Mouse (Mus musculus) hindbrain, embryonic 14.5 days (tissue): ENCODE measurements around the gene Nme1. TPM values are rescaled to one million over a fixed set of nuclear protein-coding genes. Genes with fewer than 3 reads are reported as not detected.

Experiments
- ATAC-seq: fragments of 200-750 bp; cut with Nextera tagmentation; 2 replicates; pipeline ENCODE4 v1.8.0; 2017; ENCODE audit warnings: moderate number of reproducible peaks, mild to moderate bottlenecking, moderate TSS enrichment, moderate library complexity; ENCODE audit not compliant: low FRiP score
- DNase-seq: peaks from one replicate; pipeline ENCODE4 v3.0.0-alpha.2; 2015; ENCODE audit warnings: low spot score
- H3K27ac ChIP-seq: fragments of 300-500 bp; sonication (generic); 2 replicates; pipeline ENCODE4 v1.5.1; 2014; ENCODE audit warnings: mild to moderate bottlenecking, moderate library complexity
- H3K27me3 ChIP-seq: fragments of 300-500 bp; sonication (generic); 2 replicates; pipeline ENCODE4 v1.6.1; 2014; ENCODE audit warnings: mild to moderate bottlenecking, low read length, mixed read lengths; ENCODE audit not compliant: control insufficient read depth, insufficient read depth
- H3K36me3 ChIP-seq: fragments of 300-500 bp; sonication (generic); replicated peaks from 2 replicates; pipeline ENCODE4 v1.6.1; 2014; ENCODE audit not compliant: control insufficient read depth, insufficient read depth
- H3K4me1 ChIP-seq: fragments of 300-500 bp; sonication (generic); replicated peaks from 2 replicates; pipeline ENCODE4 v1.6.1; 2014; ENCODE audit warnings: antibody characterized with exemption, low read length, mixed read lengths; ENCODE audit not compliant: control insufficient read depth, insufficient read depth
- H3K4me2 ChIP-seq: fragments of 300-500 bp; sonication (generic); replicated peaks from 2 replicates; pipeline ENCODE4 v1.6.1; 2014; ENCODE audit warnings: mild to moderate bottlenecking, moderate library complexity
- H3K4me3 ChIP-seq: fragments of 300-500 bp; sonication (generic); replicated peaks from 2 replicates; pipeline ENCODE4 v1.5.1; 2014; ENCODE audit warnings: mild to moderate bottlenecking, low read length
- H3K9ac ChIP-seq: fragments of 300-500 bp; sonication (generic); 2 replicates; pipeline ENCODE4 v1.6.1; 2014
- H3K9me3 ChIP-seq: fragments of 300-500 bp; sonication (generic); 2 replicates; pipeline ENCODE4 v1.6.1; 2016; ENCODE audit warnings: low read length; ENCODE audit not compliant: control insufficient read depth
- WGBS: fragments of 180-500 bp; shearing (Covaris S2); extraction: QIAGEN DNeasy Blood & Tissue Kit; methylation state at CpG from one replicate; pipeline ENCODE4 v1.1.7; 2014; 5-methylcytosine and 5-hydroxymethylcytosine counted together
- polyA plus RNA-seq: library from polyadenylated mRNA; unstranded; fragments of >200 nt; fragmentation: Nextera tagmentation; extraction: Ambion mirVana; gene quantifications from 2 replicates; pipeline ENCODE4 v1.2.1, GENCODE M21; 2014

The Nme1 gene
- polyA plus RNA-seq, 1 experiment from 2014 or later: 412 TPM

- DNase-seq (no peak), ATAC-seq (no peak)
- Histone ChIP-seq H3K9ac (no peak overlapping the region), H3K4me2 (no peak overlapping the region), H3K36me3 (peaks cover 94% of the 10 kb centered on the region), H3K4me3 (no peak overlapping the region), H3K27me3 (no peaks in the 10 kb centered on the region), H3K4me1 (no peaks in the 10 kb centered on the region), H3K27ac (no peak overlapping the region), H3K9me3 (no peaks in the 10 kb centered on the region)
- WGBS: 93% methylated on average over 3 of the region's 3 CpGs
These were observed 56.7 kb downstream of the Nme1 start for GRCm38 (mm10) chr11:93911603-93912002.

- H3K4me2 ChIP-seq: no peak overlapping the region
- H3K9ac ChIP-seq: no peak overlapping the region
- H3K4me3 ChIP-seq: no peak overlapping the region
- peaks cover 86% of the 10 kb centered on the region for H3K36me3 ChIP-seq
- no peaks in the 10 kb centered on the region for H3K27me3 ChIP-seq
- WGBS: 94% methylated on average over 9 of the region's 9 CpGs
- H3K4me1 ChIP-seq: no peaks in the 10 kb centered on the region
- H3K27ac ChIP-seq: no peak overlapping the region
- DNase-seq: no peak
- no peak for ATAC-seq
- H3K9me3 ChIP-seq: no peaks in the 10 kb centered on the region
These were observed 59.5 kb downstream of the Nme1 start for GRCm38 (mm10) chr11:93908829-93909228.

GRCm38 (mm10) chr11:93907839-93908238, 60.5 kb downstream of the Nme1 start:
- ATAC-seq: no peak
- Histone ChIP-seq H3K4me3 (no peak overlapping the region), H3K4me2 (no peak overlapping the region), H3K9ac (no peak overlapping the region), H3K27me3 (no peaks in the 10 kb centered on the region), H3K27ac (no peak overlapping the region), H3K4me1 (no peaks in the 10 kb centered on the region), H3K9me3 (no peaks in the 10 kb centered on the region), H3K36me3 (peaks cover 77% of the 10 kb centered on the region)
- 91% methylated on average over 3 of the region's 3 CpGs for WGBS
- DNase-seq: no peak

Other genes with a start within 250 kb of the Nme1 start
- gene Utp18, start 82.8 kb downstream of the Nme1 start, polyA plus RNA-seq: 35.4 and 35.7 TPM in 2 replicates
- gene Mbtd1, start 82.7 kb downstream of the Nme1 start, polyA plus RNA-seq: 16.9 and 19.5 TPM in 2 replicates
- 96.8 and 107 TPM in 2 replicates for gene Nme2, start 12.3 kb downstream of the Nme1 start, polyA plus RNA-seq
- gene Gm20390, start 228 bp downstream of the Nme1 start, polyA plus RNA-seq: 319 and 350 TPM in 2 replicates
- 120 and 121 TPM in 2 replicates for gene Spag9, start 27.6 kb upstream of the Nme1 start, polyA plus RNA-seq
- 34.3 and 34.6 TPM in 2 replicates for gene Tob1, start 242.9 kb upstream of the Nme1 start, polyA plus RNA-seq